12 mouse cellular contexts compared by ENCODE assay signal in the genomic region with DNA sequence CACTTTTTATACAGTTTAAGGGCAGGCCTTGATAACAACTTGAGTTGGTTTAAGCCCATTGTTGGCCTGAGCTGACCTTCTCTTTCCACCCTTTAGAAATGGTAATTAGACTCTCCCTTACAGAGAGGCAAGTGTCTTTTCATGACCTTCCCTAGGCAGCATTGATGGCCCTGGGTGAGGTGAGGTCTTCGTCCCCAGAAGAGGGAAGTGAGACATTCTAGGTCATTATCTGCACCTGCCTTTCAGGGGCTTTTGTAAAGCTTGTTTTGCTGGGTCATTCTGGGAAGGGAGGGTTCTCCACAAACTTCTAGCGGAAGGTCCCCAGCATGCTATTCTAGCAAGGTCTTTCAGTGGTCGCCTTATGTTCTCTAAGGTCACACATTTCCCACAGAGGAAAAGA.
"Had no signal": no experiment of that assay in that cellular context is flagged by ENCODE, and none has a peak within 500 bp of the region (broad histone marks: within the 10 kb centered on the region; RNA-seq: fewer than 3 reads in every experiment).

No protein-coding gene starts in this region.

- H3K4me1 ChIP-seq: kidney, embryonic 15.5 days; liver, embryonic 13.5 days had no signal

- H3K9me3 ChIP-seq: kidney, embryonic 15.5 days; liver, embryonic 13.5 days had no signal

- DNase-seq: kidney, adult 8-10 months; kidney, postnatal 10 days; kidney, postnatal 36 days; liver, embryonic 13.5 days; lung, adult 2 months; lung, postnatal 14 days; lung, postnatal 4 days; midbrain, embryonic 14.5 days; thymus, postnatal 25 days had no signal

- H3K9ac ChIP-seq: kidney, embryonic 15.5 days; liver, embryonic 13.5 days had no signal

- H3K4me2 ChIP-seq: kidney, embryonic 15.5 days; liver, embryonic 13.5 days; midbrain, embryonic 11.5 days had no signal

- H3K27ac ChIP-seq: kidney, embryonic 15.5 days; left cerebral cortex, adult 2 months; liver, embryonic 13.5 days had no signal

- H3K36me3 ChIP-seq: kidney, embryonic 15.5 days; liver, embryonic 13.5 days had no signal

- H3K27me3 ChIP-seq: kidney, embryonic 15.5 days; liver, embryonic 13.5 days had no signal

- H3K4me3 ChIP-seq: kidney, embryonic 15.5 days; left cerebral cortex, adult 2 months; liver, embryonic 13.5 days had no signal
